Mouse (Mus musculus) T-cell, adult 2 months (primary cell): Measurements from ENCODE around the gene Taok1.
A peak's percentile ranks its signal among the peaks of the same experiment; 100 is the strongest.
"Not testable (repeated sequence)": the region's sequence is repeated elsewhere in the genome, so short reads cannot be mapped to it uniquely, and the experiment has no call there.

Experiments used
- DNase-seq: peaks from one replicate; pipeline ENCODE4 v3.0.0; 2022; ENCODE audit warnings: low spot score

Gene Taok1

GRCm38 (mm10) chr11:77607538-77608455, at the start of gene Taok1:
TSS of gene Taok1 (minus strand) at chr11:77607815.
- peak; percentile 95 for DNase-seq

DNA sequence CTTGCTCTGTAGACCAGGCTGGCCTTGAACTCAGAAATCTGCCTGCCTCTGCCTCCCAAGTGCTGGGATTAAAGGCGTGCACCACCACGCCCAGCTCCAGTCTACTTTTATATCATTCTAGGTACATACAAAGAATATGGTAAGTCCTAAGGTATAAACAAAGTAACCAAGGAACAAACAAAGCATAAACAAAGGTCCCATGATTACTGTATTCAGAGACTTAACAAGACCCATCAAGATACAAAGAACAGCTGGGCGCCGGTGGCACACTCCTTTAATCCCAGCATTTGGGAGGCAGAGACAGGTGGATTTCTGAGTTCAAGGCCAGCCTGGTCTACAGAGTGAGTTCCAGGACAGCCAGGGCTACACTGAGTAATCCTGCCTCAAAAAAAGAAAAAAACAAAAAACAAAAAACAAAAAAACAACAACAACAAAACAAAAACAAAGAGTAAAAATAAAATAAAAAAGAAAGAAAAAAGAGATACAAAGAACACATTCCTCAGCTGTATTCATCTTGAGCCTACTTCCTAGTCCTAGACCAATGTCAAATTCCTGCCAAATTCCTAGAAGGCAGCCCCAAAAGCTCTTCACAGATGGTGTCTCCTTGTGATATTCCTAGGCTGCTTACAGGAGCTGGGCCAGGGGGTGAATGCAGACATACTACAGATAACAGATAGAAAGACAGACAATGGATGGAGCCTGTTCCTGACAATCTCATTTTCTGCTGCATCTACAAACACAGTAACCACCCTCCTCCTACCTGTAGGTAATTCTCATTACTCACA, 46.0 kb upstream of the Taok1 start:
- DNase-seq: not testable (repeated sequence)

DNA sequence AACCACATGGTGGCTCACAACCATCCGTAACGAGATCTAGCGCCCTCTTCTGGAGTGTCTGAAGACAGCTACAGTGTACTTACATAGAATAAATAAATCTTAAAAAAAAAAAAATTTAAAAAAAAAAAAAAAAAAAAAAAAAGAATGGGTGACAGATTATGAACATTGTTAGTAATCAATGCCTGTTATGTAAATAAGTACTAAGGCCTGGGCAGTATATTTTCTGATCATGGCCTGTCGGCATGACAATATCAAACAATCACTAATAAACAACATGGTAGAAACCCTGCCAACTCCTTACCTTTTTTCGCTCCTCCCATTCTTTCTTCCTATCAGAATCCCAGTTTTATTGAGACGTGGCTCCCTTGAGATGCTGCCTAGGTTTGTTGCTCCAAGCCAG, 44.9 kb upstream of the Taok1 start:
- DNase-seq: no peak

DNA sequence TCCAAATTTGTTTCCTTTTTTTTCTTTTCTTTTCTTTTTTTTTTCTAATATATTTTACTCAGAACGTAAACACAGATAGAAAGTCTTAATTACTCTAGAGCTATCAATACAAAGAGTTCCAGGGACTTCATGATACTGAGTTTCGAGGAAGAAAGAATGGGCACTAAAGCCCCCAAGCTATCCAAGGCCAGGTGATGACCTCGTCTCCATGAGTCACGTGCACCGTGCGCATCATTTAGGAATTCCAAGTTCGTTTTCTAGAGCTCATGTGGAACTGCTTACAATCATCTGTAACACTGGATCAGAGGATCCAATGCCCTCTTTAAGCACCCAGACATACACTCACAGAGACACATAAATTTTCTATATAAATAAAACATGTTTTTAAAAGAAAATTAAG, 41.3 kb upstream of the Taok1 start:
- DNase-seq: no peak

DNA sequence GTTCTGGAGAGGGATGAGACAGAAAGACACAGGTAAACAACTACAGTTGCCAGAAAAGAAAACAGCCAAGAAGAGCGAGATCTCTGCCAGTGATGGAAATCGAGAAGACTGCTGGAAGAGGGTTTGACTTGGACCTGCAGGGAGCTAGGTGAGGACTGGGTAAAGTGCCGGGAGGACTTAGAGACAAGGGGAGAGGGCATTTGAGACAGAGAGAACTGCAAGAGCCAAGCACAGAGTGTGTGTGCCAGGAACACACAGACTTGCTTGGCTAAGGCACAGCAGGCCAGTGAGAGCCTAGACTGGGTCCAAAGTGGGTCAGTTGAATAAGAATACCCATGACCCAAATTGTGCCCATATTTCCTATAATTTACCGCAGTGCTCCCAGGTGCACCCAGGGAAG, 37.9 kb upstream of the Taok1 start:
- no peak for DNase-seq

GRCm38 (mm10) chr11:77641390-77641789, 33.8 kb upstream of the Taok1 start:
- no peak for DNase-seq

- peak; percentile 86 for DNase-seq
Observed at GRCm38 (mm10) chr11:77630257-77630670, 22.6 kb upstream of the Taok1 start.

DNA sequence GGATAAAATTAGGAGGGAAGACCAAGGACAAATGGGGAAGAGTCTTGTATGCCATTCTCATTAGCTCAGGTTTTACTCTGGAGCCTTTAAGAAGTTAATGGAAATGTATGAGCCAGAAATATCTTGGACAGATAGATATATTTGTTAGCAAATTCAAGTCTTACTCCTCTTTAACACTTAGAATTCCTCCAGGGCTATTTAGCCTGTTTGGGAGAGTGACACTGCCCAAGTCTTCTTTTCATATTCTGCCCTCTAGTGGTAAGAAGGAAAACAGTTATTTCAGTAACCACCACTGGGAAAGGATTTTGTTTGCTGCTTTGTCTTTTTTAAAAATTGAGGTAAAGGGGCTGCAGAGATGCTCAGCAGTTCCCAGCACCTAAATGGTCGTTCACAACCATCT, 21.9 kb upstream of the Taok1 start:
- DNase-seq: peak; percentile 12

DNA sequence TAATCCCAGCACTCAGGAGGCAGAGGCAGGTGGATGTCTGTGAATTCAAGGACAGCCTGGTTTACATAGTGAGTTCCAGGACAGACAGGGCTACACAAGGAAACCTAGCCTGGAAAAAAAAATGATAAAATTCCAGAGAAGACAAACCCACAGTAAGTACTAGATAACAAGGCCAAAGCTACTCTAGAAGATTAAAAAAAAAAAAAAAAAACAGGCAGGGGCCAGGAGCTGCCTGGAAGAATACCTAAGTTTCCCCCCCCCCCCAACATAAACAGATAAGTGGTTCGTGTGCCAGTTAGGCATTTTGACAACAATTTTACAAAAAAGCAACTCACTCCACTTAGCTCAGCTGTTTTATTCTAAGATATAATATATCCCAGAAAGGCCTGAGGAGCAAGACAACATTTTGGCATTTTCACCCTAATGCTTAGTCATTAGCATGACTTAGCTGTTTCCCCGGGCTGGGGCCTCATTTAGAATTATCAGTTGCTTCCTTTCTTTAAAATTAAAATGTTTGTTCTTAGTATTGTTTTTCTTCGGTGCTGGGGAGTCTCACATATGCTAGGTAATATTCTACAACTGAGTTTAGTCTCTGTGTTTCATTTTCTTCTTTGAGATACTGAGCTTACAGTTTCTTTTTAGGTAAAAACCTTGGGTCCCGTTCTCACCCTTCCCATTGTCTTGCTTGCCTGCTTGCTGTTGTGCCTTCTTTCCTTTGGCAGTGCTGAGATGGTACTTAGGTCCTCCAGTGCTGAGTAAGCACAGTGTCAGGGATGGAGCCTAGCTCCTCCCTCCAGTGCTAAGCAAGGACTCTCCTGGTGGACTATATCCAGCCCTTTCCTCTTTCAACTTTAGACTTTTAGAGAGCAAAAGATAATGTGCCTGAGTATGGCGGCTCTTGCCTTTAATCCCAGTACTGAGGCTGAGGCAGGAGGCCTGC, 19.3 kb upstream of the Taok1 start:
- DNase-seq: no peak

DNA sequence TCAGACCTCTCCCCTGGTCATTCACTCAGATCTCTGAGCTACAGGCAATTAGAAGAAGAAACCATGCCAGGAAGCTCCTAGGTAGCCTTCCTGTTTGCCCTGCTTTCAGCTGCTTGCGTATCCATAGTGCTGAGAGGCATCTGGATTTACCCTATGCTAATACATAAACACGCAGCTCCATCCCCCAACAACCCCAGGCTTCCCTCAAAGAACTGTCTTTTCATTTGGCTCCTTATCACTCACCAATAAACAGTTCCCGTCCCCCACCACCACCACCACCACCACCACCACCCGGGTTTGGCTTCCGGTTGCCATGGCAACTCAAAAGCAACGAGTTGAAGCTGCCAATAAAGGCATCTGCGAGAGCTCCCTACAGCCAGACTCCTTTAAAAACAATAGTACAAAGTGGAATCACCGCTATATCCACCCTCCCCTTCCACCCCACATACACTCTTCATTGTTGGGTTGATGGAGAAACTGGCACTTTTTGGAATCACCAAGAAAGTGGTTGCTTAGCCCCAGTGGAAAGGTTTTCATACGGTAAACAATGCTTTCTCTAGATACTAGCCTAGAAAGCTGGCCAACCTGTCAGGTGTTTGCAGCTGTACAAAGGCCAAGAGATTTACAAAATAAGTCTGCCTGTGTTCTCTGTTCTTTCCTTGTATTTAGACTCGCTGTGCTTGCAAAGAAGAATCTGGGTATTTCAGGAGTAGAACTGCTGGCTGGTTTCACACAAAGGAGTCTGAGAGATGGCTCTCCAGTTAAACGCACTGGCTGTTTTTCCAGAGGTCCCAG, 17.6 kb upstream of the Taok1 start:
- peak; percentile 77 for DNase-seq

- no peak for DNase-seq
Observed at GRCm38 (mm10) chr11:77624441-77625060, 16.9 kb upstream of the Taok1 start.

- DNase-seq: no peak
Observed at GRCm38 (mm10) chr11:77624002-77624401, 16.4 kb upstream of the Taok1 start.

GRCm38 (mm10) chr11:77621902-77622535, 14.4 kb upstream of the Taok1 start:
- no peak for DNase-seq

- no peak for DNase-seq
Observed at GRCm38 (mm10) chr11:77615084-77615624, 7.5 kb upstream of the Taok1 start.

DNA sequence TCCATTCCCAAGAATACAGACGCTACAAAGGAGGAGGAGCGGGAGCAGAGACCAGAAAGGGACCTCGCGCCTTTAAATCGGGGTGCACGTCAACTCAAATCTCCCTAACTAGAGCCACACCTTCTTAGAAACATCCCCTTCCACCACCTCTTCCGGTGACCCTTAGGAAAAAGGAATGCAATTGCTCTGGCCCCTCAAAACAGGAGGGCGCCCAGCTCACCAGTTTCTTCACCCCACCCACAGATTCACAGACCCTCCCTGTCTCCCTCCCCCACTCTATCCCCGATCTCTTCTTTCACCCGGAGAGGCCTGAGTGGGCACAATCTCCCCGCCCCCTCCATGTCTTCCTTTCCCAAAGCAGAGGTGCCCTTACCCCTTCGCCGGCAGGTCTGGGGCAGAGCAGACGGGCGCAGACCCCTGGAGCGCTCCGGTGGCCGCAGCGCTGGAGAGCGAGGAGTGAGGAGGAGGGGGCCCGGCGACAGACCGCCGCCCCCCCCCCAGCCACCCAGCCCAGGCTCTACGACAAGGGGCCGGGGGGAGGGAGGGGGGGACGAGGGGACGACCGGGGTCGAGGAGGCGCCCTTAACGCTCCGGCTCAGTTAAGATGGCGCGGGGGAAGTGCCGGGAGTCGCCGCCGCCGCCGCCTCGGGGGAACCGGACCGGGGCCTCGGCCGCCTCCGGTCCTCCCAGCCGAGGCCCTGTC, 629 bp downstream of the Taok1 start:
- DNase-seq: peak; percentile 28

DNA sequence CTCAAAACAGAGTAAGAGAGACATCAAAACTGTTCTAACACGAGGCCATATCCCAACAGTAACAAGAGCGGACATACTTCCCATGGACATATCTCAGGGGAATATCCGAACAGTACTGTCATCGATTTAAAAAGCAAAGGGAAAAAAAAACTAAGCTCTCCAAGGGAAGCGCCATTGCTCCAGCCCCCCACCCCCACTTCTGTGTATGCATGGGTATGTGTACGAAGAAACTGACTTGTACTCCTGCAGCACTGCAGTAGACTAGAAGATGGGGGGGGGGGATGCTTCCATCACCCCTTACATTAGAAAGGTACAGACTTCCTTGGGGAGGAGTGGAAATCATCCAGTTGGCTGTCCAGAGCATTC, 1.2 kb downstream of the Taok1 start:
- DNase-seq: no peak

DNA sequence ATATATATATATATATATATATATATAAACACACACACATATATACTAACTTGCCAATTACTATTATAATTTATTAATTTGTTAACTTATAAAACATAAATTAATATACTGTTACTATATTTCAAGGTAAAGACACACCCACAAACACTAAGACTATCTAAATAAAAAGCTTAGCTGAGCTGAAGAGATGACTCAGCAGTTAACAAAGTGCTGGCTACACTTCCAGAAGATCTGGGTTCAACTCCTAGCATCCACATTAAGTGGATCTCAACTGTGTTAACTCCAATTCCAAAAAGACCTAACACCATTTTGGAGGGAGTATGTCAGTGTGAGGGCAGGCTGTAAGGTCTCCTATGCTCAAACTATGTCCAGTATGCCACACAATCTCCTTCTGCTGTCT, 10.3 kb downstream of the Taok1 start:
- no peak for DNase-seq

DNA sequence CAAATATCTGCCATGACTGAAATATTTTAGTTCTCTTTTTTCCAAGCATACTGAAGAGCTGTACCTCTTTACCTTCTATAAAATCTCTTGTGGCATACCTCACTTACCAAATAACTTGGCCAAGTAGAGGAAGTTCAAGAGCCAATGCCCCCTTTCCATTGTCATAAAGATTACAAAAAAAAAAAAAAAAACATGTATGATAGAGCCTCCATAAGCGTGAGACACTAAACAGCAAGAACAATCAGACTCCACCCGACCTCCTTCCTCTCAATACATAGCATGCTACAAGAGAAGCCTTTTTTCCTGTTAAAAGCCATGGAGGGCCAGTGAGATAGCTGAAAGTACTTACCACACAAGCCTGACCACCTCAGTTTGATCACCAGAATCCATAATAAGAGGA, 16.2 kb downstream of the Taok1 start:
- no peak for DNase-seq

DNA sequence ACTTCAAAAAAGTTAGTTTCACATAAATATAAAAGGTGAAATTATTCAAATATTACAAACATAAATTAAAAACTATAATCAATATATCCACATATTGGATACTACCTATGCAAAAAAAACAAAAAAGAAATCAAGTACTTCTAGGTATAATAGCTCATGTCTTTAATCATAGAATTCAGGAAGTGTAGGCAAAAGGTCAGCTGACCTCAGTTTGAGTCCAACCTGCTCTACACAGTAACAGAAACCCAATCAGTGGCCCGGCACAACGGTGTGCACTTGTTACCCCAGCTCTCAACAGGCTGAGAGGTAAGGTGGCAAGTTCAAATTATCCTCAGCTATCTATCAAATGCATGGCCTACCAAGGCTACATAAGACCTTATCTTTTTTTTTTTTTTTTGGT, 16.8 kb downstream of the Taok1 start:
- DNase-seq: no peak
